Mouse (Mus musculus) MN1 (cell line): Measurements from ENCODE around the gene Clca1.
A peak's percentile ranks its signal among the peaks of the same experiment; 100 is the strongest.
"Not testable (repeated sequence)": the region's sequence is repeated elsewhere in the genome, so short reads cannot be mapped to it uniquely, and the experiment has no call there.

Source experiments
- DNase-seq: peaks from one replicate; pipeline ENCODE4 v3.0.0-alpha.2; 2016; ENCODE audit warnings: low spot score

The Clca1 gene

DNA sequence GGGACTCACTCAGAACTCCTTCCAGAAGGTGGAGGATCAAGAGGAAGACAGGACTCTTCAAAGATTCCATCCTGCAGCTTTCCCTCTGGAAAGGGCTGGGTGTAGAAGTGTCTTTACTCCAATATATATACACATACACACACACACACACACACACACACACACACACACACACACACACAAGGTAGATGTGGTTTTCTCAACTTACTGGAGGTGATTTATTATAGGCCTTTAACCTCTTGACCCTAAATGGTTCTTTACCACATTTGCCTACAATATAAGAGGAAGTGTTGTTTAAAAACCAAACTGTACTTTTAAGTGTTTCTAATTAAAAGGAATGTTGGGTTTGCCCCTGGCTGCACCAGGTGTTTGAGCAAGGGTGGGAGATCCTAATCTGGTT is at the start of gene Clca1:
Gene Clca1 (minus strand): TSS at position 101 of the 400 bp plus-strand sequence.
- DNase-seq: no peak

DNA sequence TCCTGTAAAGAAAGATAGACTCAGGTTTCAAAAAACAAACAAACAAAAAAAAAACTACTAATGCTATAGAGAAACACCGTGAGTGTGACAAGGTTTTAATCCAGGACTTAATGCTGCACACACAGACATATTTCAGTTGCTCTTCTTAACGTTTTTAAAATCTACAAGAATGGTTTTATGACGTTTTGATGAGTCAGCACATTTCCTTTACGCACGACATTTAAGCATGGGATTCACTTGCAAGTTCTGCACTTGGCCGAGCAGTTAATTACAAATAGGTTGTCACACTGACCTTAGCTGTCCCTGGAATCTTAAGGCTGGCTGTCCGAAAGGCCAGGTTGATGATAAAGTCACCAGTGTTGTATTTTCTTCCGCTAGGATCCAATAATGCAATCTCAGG is 48.3 kb upstream of the Clca1 start:
- DNase-seq: no peak

DNA sequence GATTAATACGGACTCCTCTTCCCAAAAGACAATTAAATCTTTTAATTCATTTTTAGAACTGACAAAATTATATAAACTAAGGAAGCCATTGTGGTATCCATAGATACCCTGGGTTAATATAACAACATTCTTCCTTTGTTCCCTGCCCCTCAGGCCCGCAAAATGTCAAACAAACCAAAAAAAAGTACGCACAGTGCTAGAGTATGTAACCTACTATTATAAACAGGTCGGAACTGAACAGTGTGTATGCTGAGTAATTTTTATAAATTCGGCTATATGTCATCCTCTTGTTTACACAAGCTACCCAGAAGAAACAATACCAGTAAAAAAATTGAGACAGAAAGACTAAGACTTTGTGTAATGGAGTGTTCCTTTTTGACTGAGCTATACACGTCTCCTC is 45.8 kb upstream of the Clca1 start:
- no peak for DNase-seq

DNA sequence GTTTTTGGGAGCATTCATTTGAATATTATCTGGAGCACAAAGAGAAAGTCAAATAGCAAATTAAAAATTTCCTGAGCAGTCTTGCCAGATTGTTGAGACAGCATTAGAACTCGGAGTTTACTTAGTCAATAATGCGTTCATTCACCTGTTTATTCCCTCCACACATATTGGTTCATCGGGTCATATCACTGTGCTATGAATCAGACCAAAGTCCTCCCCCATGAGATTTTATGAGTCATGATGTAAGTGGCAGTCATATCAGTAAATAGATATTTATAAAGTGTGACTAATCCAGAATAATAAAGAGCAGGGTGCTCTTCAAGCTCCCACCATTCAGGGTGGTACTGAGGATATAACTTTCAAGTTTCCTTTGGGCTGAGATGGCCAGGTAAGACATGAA is 39.8 kb upstream of the Clca1 start:
- no peak for DNase-seq

DNA sequence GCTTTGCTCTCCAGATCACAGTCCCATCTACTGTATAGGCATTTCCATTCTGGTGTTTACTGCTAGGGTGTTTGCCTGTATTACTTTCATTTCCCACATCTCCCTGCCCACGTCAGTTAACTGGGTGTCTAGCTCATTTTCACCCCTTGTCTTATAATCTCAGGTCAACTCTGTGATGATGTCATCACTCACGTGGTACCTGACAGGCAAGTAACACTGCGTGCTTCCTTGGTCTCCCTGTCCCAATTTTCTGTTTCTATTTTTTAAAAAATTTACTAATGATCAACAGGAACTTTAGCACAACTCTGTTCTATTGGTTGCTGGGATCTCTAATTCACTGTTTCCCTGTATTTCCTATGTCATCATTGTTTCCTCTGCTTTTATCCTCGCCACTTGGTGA is 36.4 kb upstream of the Clca1 start:
- DNase-seq: no peak

DNA sequence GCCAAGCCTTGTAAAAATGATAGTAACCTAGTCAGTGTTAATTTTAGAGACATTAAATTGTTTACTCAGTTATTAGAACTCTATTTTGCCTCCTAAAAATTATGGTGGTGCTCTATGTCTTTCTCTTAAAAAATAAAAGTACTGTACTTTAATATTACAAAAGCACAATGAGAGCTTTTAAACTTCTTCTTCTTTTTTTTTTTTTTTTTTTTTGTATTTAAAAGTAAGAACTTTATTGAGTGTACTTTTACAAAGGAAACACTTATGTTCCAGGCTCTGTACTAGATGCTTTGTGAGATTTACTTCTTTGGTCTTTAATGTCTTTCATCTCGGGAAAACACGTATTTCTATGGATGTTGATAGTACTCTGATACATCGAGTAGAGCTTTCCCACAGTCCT is 22.6 kb upstream of the Clca1 start:
- DNase-seq: not testable (repeated sequence)

DNA sequence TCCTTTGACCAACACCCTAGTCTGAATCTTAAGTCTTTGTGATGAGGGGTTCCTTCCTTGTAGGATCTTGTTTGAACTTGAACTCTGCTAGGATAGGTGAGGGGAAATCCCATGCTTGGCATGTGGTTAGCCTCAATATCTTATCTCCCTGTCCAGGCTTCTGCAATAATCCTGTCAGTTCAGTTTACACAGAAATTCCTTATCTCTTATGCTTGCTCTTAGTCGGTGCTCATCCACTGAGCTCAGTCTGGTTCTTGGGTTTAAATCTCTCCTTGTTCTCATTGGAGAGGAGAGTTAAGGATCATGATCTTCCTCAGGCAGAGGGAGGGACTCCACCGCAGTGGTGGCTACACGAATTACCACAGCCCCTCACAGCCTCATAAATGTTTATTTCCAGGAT is 17.2 kb upstream of the Clca1 start:
- no peak for DNase-seq

DNA sequence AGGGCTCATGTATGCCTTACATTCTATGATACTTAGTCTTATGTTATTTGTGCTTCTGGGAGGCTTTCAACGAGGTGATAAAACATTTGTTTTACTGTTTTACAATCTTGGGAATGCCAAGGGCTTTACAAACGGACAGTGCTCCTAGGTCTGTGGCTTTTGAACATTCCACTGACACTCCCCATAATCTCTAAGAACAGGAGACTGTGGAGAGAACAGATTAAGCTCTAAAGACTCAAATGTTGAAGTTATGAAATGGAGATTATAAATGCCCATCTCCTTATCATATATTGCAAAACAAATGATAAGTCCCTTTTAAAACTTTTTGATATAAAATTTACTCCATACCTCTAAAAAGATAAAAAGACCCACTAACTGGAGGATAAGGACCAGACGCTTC is 6.2 kb upstream of the Clca1 start:
- no peak for DNase-seq

DNA sequence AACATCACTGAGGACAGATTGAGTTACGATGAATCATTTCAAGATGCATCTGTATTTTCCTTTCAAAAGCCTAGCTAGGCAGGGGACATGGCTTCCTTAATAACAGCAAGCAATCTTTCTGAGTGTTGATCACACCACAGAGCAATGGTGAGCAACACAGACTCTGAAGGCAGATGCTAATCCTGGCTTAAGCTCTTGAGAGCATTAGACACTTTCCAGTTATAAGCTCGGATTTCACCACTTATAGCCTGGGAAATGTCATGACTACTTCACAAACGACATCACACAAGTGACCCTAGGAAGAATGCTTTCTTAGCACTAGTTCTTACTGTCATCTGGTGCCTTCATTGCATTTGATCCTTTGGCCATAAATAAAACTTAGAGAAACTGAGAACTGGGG is 4.5 kb downstream of the Clca1 start:
- no peak for DNase-seq

DNA sequence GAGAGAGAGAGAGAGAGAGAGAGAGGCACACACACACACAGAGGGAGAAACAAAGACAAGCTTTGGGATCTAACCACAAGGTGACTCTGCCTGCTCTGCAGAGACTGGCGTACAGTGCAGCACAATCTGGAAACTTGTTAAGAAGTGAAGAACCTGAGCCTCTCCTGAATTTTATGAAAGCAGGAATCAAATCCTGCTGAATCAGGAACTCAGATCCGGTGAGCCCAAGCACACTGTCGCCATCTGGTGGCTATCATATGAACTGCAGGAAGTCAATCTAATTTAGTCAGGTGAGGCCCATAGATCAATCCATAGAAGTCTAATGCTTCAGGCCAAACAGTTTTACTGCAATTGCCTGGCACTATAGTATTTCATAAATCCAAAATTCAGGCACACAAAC is 5.8 kb downstream of the Clca1 start:
- peak; percentile 11 for DNase-seq

DNA sequence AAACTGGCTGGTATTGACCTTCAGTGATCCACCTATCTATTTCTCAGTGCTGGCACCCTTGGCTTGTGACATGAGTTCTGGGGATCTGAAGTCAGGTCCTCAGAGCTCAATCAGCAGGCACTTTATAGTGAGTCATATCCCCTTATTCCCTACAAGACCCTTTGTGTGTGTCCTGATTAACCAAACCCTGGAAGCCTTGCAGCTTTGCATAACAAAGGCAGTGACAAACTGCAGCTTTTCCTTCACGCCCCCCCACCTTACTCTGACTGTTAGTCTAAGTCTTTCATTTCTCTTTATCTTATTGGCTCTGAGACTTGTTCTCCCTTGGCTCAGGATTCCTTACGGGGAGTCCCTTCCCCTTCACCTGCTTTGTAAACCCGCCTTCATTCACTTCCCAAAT is 14.8 kb downstream of the Clca1 start:
- DNase-seq: no peak

DNA sequence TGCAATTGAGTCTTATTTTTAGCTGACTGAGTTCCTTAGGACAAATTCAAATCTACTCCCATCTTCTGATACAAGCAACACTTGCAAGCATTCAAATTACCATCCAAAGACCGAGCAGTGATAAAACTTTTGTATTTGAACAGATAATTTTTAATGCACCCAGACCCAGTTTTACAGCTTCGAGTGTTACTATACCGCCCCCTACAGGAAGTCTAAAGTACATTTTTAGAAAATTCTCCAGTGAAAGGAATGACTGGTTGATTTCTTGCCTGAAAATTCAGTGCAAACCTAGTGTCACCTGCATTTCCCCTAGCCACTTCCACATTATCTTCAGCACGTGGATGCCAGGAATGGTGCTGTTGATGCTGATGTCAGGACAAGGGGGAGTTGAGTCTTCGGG is 28.2 kb downstream of the Clca1 start:
- DNase-seq: no peak

DNA sequence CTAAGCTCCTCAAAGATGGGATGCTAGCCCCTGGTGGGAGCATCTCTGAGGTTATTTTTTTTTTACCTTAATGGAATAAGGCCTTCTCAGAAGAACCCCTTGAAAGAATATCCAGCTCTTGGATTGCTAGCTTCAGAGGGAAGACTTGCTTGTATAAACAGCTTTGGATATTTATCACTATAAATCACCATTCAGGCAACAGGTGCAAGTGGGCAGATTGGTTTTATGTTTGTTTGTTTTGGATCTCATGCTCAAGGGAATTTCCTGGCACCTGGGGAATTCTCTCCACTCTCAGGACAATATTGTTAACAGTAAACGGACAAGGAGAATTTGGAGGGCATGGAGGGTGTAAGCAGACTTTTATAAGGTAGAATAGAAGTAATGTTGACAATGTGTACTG is 31.7 kb downstream of the Clca1 start:
- DNase-seq: no peak

DNA sequence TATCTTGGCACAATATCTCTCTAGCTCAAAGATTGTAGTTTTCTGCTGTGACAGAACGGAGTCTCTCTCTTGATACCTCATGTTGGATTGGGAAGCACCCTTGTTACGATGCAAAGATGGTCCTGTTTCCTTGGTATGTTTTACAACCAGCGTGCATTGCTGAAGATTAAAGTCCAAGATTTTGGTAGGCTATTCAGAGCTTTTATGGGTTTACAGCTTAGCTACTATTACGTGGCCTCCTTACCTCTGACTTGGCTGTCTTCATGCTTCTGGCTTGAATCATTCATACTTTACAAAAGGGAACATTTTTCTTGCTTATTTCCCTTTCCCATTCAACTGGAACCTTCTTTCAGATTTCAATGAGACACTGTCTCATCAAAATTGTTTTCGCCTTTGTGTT is 39.5 kb downstream of the Clca1 start:
- no peak for DNase-seq

DNA sequence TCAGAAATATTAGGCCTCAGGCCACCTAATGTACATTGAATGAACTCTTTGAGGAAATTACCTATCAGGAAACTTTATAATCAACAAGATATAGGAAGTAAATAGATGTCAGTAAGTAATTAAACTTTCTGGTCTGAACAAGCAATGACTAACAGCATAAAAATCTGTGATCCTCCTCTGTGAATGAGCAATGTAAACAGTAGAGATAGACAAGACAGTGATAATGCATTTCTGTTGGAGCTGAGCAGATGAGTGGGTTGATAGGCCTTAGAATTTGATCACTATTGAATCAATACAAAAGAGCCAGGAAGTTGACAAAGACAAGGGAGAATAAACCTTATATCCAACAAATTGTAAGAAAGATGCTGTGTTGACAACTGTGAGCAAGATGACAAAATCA is 40.0 kb downstream of the Clca1 start:
- DNase-seq: no peak

DNA sequence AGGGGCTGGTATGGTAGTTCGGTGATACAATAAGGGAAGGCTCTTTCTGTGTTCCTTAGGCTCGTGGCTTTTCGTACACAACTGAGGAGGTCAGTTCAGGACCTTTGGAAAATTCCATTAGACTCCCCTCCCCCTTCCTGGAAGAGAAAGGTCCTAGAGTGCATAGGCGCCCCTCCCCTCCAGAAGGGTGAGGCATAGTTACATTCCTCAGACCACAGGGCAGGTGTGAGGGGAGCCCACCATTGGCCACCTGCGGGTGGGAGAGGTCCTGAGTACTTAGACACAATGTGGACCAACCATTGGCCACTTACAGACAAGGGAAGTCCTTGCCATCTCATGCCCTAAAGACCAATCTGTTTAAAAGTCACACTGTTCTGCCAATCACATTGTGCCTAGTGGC is 46.7 kb downstream of the Clca1 start:
- no peak for DNase-seq

DNA sequence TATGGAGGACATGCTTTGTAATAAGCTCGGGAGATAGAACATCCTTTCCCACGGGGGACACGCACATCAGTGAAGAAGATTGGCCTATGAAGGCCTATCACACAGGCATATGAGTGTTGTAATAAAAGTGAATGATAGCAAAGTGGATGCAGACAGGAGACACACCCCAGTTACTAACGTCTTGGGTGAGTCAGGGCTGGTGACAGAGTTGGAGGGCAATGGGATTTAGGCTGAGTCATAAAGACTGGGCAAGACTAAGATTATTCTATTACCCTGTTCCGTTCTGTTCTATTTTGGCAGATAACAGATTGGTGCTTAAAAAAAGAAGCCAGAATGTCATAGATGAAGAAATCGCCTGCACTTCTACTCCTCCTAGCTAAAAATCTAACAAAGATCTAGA is 52.0 kb downstream of the Clca1 start:
- no peak for DNase-seq

DNA sequence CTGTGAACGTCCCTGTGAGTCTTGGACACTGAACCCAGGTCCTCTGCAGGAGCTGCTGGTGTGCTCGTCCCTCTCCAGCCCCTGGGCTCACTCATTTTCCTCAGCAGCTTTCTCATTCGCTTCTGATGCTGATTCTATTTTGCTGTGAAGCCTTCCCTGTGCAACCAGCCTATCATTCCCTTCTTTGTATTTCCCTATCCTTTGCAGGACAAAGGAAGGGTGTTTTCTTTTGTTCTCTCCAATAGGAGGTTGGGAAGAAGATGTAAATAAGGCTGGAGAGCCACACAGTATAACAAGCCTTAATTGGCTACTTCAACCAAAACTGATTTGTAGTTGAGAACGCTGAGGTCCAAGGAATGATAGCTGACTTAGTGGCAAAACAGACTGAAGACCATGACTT is 54.9 kb downstream of the Clca1 start:
- no peak for DNase-seq

DNA sequence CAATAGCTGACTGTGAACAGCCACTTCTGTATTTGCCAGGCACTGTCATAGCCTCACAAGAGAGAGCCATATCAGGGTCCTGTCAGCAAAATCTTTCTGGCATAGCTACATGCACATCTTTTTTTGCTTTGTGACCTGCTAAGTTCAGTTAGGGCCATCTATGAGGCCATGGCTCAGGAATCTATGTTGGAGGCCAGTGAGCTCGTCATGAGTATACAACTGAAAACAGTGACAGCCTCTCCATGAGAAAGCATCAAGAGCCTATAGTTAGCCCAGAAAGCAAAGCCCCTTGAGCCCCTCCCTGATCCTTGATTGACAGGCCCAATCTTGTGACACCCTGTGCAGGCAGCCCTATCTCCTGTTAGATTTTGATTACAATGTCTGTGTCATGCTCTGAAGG is 56.5 kb downstream of the Clca1 start:
- no peak for DNase-seq

DNA sequence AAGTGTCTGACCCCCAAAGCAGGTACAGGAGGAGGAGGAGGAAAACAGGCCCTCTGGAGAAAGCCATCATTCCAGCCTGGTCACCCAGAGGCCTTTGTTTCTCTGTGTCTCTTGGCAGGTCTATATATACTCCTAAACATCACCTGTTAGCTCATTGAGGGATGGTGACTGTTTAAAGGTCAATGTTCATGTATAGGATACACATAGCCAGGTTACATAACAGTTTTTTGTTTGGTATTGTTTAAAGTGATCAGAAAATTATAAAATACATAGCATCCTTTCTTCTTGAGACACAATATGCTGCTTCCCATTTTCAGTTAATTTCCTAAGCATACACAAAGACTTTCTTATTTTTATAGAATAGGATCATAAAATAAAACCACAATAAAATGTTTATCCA is 57.6 kb downstream of the Clca1 start, which contains the start of gene Clca4a:
Gene Clca4a (minus strand): TSS at position 101 of the 400 bp plus-strand sequence.
- DNase-seq: no peak

DNA sequence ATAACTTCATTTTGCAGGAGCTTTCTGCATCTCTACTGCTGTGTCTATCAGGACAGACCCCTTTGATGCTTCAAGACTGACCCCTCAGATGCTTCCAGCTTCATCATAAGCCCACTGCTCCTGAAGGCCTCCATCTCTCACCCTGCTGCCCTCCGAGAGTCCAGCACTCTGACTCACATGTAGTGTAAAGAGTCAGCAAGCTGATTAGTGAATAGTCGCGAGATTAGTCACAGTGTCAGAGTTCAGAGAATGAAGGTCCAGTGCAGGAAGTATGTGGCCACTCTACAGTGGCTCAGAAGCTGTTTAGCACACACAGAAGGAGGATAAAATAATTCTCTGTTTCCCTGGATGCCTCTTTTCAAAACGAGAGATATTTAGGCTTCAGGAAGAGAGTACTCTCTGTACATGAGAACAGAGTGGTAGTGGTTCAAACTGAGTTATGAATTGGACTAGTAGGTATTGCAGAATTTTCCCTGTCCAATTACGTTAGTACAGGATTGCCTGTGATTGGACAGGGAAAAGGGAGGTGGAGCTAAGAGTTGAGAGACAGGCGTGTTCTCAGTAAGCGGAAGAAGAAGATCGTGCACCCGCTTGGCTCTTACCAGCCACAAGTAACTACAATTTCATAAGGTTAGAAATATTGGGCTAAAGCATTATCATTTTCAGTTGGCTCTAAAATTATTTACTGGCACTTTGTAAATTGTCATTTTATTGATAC is 60.9 kb downstream of the Clca1 start:
- no peak for DNase-seq

DNA sequence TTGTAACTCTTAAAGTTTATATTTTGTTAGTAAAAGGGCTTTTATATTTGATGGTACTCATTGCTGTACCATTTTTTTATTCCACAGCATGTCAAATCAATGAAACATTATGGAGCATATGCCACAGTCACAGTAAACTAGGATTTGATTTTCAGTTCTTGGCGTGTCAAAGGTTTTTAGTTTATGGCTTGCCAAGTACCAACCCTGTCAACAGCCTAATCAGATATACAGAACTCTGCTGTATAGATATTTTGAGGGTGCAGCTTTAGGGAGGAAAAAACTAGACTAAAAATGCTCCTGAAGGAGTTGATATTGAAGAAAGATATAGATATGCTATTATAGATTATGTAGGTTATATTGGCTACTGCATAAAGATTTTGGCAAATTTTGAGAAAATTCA is 62.8 kb downstream of the Clca1 start:
- no peak for DNase-seq

DNA sequence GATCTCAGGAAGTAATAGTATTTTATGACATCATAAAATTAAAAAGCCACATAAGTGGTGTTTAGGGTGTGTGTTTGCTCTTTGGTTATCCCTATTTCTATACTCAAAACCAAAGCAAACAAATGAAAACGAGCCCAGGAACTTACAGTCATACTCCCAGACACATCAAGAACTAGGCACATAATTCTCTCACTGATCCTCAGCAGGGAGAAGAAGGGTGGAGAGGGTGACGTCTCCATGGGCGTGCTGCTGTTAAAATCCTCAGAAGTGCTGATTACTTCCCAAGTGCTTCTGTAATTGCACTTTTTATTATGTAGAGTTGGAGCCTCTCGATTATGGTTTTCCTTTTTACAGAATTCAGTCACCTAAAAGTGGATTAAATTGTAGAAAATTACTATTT is 66.5 kb downstream of the Clca1 start:
- DNase-seq: no peak
